Mouse (Mus musculus) CD4-positive, CD25-positive, alpha-beta regulatory T cell, adult 2 months (primary cell): ENCODE data around the gene Cyp39a1.

Experiments used
- DNase-seq: peaks from one replicate; pipeline ENCODE4 v3.0.0-alpha.2; 2012; ENCODE audit warnings: low read depth, low spot score

Cyp39a1 gene

DNA sequence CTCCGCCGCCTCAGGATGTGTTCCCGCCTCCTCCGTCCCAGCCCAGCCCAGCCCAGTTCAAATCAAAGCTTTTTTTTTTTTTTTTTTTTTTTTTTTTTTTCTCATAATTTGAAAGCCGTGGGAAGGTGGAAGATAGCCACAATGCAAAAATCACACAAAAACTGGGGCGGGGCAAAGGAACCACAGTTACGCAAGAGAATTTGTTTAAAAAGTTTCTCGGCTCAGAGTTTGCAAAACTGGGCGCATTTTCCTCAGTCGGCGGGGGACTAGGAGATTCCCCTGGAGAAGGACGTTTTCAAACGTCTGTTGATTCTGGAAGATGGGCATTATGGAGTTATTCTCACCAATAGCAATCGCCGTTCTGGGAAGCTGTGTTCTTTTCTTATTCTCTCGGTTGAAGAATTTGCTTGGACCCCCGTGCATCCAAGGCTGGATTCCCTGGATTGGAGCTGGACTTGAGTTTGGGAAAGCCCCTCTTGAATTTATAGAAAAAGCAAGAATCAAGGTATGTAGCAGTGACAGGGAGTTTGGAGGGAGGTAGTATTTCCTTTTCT is at the start of gene Cyp39a1:
Gene Cyp39a1 (plus strand): TSS at position 136 of the 554 bp plus-strand sequence.
- DNase-seq, result no peak

GRCm38 (mm10) chr17:43619156-43619555 is 48.1 kb upstream of the Cyp39a1 start:
- no peak for DNase-seq

GRCm38 (mm10) chr17:43622076-43622475 is 45.1 kb upstream of the Cyp39a1 start:
- no peak for DNase-seq

- no peak for DNase-seq
Measured at GRCm38 (mm10) chr17:43628246-43628645, 39.0 kb upstream of the Cyp39a1 start.

DNA sequence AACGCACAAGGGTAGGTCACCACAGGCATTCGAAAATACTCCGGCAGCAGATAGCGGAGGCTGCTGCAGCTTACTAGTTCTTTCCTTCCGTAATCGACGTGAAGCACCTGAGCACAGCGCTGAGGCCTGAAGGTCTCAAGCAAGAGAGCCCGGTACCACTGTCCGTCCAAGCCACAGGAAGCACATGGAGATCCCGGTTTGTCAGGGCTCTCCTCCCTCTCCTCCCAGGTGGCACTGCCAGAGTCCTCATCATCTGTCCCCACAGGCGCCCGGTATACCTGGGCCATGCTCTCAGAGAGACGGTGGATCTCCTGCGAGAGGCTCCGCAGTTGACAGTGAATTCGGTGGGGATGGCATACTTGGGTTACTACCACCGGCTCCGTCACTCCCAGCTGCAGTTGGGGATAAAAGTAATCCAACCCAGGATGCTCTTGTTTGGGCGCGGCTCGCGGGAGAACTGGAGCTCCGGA is 38.2 kb upstream of the Cyp39a1 start:
- DNase-seq, result no peak

GRCm38 (mm10) chr17:43629496-43630426 is 37.5 kb upstream of the Cyp39a1 start, which contains the start of gene Tdrd6:
TSS of gene Tdrd6 (minus strand) at chr17:43630299.
- no peak for DNase-seq

DNA sequence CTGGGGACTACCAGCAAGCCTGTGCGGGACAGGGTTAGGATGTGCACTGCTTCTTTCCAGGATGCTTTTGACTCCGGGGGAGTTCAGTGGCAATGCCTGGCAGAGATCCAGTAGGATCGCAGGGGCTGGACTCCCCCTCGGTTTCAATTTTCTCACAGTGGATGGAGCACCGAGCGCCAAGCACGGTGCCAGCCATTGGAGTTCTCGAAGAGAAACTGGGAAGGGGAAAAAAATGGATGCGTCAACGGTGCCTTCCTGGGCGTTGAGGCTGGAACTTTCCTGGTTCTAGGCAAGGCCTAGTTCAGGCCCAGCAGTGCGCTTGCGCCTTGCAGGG is 36.8 kb upstream of the Cyp39a1 start:
- no peak for DNase-seq

DNA sequence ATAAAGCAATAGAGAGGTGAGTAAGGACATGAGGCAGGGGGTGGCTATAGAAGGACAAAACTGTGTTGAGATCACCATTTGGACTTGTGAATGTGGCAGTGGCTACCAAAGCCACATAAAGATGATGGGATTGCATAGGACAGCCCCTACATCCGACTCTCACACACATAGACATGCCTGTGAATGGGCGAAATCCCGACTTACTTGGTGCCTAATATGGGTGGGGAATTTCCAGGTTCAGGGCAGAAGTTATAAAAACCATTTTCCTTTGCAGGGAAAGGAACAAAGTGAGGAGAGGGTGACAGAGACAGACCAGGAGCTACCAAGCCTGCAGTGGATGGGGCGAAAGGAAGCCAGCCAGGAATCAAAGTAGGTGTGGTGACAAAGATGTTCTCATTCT is 30.1 kb upstream of the Cyp39a1 start:
- no peak for DNase-seq

GRCm38 (mm10) chr17:43640825-43641224 is 26.4 kb upstream of the Cyp39a1 start:
- DNase-seq, result no peak

DNA sequence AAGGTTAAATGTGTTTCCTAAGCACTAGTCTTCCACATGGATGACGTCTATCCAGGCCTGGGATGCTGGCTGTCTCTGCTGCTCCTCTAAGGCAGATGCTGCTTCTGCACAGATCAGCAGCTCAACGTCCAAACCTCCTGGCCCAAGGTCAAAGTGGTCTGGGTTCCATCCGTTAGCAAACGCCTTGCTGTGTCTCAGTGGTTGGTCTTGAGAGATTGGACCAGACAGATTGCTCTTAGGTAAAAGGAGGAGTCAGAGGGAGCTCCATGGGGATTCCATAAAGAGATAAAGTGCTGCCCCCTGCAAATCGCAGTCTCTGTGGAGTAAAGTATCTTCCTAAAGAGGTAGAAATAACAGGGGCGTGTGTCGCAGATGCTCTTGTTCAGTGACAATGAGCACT is 24.0 kb upstream of the Cyp39a1 start:
- no peak for DNase-seq

GRCm38 (mm10) chr17:43644375-43644774 is 22.9 kb upstream of the Cyp39a1 start:
- no peak for DNase-seq

DNA sequence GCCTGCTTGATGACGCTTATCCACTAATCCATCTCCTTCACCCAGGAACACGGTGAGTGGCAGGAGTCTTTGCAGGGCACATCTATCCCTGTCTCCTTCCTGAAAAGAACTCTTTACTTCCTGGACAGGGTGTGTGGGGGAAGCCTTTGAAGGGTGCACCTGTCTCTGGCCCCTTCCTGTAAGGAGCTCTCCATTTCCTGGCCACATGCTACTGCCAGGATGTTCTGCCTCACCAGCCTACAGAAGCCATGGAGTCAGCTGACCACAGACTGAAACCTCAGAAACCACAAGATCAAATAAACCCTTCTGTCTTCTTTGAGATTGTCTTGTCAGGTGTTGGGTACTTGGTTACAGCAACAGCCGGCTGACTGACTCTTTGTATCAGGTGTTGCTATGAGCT is 22.1 kb upstream of the Cyp39a1 start:
- DNase-seq, result peak; percentile 7

GRCm38 (mm10) chr17:43646925-43647324 is 20.3 kb upstream of the Cyp39a1 start:
- DNase-seq, result no peak

DNA sequence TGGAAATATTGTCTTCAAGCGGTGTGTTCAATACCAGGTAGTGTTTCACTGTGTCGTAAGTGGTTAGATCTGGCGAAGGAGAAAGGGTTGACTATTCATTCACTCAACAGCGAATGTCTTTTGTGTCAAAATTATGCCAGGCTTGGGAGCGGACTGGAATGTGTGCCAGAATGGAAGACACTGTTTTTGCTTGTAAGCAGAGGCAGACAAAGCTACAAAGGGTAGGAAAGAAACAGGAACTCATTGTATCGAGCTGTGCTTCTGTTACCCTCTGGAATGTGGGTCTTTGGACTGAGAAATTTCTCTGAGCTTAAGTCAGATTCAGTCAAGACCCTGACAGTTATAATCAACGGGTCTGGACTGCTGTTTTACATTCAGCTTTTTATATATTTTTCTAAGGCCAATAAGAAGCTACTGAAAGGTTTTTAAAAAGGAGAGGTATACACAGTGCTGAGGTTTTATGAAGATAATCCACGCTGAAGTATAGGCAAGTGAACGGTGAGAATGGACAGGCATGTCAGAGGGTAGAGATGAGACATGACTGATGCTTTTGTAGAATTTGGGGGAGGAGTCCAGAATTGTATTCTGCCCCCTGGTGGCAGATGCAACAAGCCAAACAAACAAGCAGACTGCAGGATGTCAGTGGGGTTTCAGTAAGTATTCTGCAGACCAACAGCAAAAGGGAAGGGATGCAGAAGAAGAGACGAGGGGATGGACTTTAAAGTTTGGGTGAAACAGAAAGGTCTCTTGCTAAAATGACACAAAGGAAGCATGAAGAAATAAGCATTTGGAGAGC is 17.4 kb upstream of the Cyp39a1 start:
- peak; percentile 51 for DNase-seq

DNA sequence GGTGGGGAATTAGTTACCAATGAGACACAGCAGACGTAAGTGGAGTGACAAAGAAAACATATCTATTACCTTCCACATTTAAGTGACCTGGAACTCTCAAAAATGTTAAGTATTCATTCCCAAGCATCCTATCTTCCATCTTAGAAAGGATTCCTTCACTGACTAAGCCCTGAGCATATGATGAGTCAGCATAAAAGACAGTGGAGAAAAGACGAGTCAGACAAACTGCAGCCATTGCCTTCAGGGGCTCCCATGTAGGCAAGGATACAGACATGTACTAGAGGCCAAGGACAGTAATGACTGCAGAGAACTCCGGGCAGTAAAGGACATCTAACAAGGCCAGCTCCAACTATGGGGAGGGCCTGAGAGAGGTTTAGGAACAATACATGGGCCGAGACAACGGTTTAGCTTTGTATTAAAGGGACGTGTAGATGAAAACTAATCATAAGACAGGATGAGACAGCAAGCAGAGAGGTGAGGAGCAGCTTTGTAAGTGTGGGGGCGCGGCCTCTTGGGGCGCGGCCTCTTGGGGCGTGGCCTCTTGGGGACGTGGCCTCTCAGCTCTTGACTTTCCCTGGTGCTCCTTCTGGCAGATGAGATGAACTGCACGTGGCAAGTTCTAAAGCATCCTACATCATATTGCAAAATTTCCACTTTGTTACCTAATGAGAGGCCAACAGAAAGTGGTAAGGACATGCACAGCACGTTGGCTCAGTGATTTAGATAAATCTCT is 15.7 kb upstream of the Cyp39a1 start:
- peak; percentile 32 for DNase-seq

DNA sequence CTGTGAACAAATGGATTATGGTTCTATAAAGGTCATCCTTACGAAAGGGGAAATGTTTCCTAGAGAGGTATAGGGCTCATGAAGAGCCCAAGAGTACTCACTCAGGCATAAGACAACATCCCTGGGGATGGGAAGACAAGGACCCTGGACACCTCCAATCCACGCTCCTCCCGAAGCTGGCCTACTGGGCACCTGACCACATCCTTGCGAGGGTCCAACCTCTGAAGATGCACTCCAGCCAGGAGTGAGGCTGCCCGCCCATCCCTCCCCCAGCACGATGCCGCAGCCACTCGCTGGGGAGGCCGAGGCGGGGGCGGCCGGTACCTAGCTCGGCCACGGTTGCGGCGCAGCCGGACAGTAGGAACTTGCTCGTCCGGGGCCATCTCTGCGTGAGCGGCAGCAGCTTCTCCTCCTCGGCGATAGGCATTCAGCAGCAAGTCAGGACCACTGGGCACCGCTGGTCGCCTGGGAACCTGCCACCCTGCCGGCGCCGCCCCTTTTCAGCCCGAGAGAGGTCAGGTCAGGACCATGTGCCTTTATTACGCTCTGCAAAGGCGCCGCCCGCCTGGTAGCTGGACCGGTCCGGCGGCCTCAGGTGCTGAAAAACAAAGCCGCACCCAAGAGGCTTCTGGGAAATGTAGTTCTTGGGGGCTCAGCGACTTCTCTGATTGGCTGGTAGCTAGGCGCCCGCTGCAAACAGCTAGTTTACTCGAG is 492 bp upstream of the Cyp39a1 start, which contains the start of gene Slc25a27:
Gene Slc25a27 (minus strand): TSS at position 639 of the 714 bp plus-strand sequence.
- peak; percentile 89 for DNase-seq

DNA sequence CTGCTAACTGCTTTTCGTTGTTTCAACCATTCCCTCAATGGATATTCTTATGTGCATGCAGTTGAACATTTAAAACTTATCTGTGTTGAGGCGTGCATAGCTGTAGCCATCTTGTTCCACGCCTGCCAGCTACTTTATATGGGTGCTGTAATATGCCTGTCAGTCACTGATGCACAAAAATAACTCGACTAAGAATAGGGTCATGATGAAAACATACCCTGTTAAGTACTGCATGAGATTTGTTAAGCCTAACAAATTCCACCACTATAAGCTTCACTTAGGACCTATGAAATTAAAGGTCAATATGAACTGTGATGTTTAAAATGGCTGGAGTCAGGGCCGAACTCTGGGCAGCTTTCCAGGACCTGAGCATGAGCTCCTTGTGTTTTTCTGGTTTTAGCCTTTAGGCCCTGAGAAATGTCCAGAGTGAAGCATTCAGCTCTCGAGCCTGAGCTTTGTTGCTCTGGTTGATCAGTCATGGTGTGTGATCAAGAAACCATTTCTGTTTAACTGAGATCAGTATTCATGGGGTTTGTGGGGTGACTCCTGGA is 2.0 kb downstream of the Cyp39a1 start:
- no peak for DNase-seq

DNA sequence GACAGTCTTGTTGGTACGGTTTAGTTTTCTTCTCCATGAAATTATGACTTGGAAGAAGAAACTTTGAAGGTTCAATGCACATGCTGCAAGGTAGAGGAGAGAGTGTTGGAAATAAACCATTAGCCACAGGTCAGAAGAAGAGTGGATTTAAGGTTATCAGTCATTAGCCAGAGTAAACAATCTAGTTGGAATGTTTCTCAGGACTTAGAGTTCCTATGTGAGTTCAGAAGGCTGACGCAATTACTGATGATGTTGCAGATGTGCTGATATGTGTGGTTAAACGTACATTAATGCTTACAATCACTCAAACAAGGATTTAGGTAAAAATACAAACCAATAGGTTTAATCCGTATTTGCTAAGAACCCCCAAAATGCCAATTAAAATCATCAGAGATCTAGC is 4.7 kb downstream of the Cyp39a1 start:
- DNase-seq, result no peak

DNA sequence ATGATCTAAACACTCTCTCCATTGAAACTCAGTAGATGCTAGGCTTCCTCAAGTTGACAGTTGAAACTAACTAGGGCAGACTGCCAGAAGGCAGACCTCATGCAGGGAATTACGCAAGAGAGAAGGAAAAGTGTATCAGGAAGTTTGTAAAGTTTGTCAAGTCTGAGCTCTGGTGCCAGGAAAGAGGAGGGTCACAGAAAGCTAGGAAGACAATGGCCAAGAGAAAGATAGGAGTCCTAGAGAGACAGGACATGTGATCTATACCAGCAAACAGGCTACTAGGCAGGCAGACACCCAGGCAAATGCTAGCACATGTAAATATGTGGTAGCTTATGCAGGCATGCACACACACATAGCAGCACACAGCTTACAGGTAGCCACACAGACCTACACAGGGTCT is 8.0 kb downstream of the Cyp39a1 start:
- no peak for DNase-seq

DNA sequence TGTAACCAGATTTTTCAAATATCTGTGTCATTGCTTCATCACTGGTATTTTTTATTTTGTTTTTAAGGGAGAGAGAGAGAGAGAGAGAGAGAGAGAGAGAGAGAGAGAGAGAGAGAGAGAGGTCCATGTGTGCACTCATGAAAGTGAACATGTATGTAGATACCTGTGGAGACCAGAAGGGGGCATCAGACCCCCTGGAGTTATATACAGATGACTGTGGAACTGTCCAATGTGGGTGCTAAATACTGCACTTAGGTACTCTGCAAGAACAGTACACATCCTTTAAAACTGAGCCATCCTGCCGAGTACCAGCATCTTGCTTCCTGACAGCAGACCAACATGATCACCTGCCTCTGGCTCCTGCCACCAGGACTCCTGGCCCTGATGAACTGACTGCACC is 9.0 kb downstream of the Cyp39a1 start:
- peak; percentile 6 for DNase-seq
